Mouse (Mus musculus): Measurements from ENCODE around the gene Olfr373.
"Not testable (repeated sequence)": the region's sequence is repeated elsewhere in the genome, so short reads cannot be mapped to it uniquely, and the experiment has no call there.

The Olfr373 gene

GRCm38 (mm10) chr8:72082877-72083276 is at the start of gene Olfr373:
Gene Olfr373, plus strand, starts transcription at chr8:72083177.
- DNase-seq (ENCODE audit: low spot score) = not testable (repeated sequence)

DNA sequence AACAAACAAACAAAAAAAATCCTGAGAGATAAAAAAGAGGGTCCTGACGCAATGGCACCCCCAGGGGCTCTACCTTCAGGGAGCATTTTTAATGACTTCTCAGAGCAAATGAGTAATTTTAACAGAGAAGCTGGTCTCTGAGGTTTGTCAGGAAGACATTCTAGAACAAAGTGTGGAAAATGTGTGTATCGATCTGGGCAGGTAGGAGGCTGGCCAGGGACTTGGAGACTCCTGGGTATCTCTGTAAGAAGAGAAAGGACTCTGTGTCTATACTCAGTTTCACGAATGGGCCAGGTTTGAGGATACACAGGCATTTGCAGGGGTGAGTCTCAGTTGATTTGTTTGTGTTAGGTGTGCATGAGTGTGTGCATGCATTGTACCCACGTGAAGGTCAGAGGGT is 42.1 kb upstream of the Olfr373 start, which contains the start of gene Olfr372:
Olfr372 (plus strand) TSS at position 301 of the 400 bp plus-strand sequence.
- DNase-seq (ENCODE audit: low spot score) = not testable (repeated sequence)

DNA sequence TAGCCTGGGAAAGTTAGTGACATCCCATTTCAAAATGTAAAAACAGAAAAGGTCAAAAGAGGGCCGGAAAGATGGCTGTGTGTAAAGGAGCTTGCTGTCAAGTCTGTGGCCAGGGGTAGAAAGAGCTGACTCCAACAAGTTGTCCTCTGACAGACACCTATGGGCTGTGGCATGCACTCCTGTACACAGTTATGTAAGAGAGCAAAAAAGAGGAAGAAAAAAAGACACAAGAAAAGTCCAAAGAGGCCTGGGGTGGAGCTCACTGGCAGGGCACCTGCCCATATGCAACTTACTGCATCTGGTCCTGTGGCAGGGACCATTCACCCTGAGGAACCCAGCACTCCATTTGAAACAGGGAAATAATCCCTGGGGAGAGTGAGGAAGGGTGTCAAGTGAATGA is 40.5 kb upstream of the Olfr373 start:
- no peak for DNase-seq (ENCODE audit: low spot score)

DNA sequence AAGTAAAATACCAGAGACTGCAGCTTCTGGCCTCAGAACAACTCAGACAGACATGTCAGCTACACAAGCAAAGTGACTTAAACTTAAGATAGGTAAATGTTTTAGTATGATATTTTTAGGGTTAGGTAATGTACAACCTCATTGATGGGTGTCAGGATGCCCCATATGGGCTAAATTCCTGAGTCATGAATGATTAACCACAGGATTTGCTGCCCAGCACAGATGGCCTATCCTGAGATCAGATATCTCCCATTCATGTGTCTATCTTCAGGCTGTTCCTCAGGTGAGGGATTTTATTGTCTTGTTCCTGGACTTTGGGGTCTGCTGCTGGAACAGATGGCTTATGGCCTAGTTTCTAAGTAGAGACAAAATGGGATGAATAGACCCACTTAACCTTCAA is 28.3 kb upstream of the Olfr373 start:
- not testable (repeated sequence) for DNase-seq (ENCODE audit: low spot score)

DNA sequence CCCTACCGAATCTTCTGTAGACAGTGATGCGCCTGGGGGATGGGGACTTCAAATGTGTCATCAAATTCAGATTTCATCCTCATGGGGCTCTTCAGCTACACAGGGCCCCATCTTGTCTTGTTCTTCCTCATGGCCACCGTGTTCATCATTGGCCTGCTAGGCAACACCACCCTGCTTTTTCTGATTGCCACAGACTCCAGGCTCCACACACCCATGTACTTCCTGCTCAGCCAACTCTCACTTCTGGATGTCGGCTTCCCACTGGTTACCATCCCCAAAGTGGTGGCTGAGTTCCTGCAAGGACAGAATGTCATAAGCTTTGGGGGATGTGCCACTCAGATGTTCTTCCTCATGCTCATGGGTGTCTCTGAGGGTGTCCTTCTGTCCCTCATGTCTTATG is 25.3 kb upstream of the Olfr373 start:
- DNase-seq (ENCODE audit: low spot score) = not testable (repeated sequence)

- peak; percentile 8 for DNase-seq (ENCODE audit: low spot score)
Observed at GRCm38 (mm10) chr8:72066819-72067399, 16.1 kb upstream of the Olfr373 start.

DNA sequence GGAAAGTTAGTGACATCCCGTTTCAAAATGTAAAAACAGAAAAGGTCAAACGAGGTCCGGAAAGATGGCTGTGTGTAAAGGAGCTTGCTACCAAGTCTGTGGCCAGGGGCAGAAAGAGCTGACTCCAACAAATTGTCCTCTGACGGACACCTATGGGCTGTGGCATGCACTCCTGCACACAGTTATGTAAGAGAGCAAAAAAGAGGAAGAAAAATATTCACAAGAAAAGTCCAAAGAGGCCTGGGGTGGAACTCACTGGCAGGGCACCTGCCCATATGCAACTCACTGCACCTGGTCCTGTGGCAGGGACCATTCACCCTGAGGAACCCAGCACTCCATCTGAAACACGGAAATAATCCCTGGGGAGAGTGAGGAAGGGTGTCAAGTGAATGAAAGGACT is 1.8 kb downstream of the Olfr373 start:
- DNase-seq (ENCODE audit: low spot score) = no peak

DNA sequence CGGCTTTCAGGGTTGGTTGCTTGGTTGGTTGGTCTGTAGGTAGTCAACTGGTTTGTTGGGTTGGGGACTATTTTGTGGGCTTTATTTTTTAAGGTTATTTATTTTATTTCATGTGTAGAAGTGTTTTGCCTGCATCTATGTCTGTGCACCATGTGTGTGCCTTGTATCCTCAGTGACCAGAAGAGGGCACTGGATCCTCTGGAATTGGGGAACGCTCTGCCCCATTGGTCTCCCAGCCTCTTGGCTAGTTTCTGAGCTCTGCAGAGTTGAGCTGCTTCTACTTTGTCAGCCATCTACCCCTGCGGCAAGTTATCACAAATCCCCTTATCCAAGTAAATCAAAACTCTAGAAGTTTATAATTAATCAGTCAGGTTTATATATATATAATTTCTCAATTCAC is 4.6 kb downstream of the Olfr373 start:
- DNase-seq (ENCODE audit: low spot score) = not testable (repeated sequence)

GRCm38 (mm10) chr8:72096721-72097120 is 13.7 kb downstream of the Olfr373 start:
- DNase-seq (ENCODE audit: low spot score) = not testable (repeated sequence)

GRCm38 (mm10) chr8:72099377-72100103 is 16.6 kb downstream of the Olfr373 start:
- peak; percentile 43 for DNase-seq (ENCODE audit: low spot score)

DNA sequence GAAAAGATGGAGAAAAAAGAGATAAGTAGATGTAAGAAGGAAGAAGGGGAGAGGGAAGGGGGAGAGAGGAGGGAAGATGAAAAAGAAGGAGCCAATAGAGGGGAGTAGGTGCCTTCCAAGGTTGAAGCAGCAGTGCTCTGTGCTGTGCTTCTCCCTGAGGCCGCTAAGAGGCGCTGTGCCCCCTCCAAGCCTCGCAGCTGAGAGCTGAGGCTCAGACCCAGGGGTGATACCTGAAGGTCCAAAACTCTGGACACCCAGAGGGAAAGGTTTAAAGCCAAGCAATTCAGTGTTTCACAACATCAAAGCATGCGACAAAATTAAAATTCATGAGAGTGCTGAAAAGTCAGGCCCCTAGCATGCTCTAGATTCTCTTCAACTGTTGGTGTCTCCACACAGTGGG is 22.2 kb downstream of the Olfr373 start:
- no peak for DNase-seq (ENCODE audit: low spot score)

DNA sequence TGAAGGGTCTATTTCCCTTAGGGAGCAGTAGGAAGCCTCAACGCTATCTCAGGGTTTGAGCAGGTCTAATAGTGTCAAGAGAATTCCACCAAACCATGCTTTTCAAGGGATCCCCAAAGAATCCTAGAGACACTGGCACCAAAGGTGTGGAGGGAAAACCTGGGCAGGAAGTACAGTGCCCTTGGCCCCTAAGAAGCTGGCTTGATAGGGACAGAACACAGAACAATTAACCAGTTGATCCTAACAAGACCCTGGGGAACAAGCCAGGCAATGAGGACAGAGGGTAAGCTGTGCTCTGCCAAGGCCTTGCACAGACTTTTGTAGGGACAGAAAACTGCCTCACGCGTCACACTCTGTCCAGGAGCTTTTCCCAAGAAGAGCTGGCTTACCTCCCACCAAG is 23.8 kb downstream of the Olfr373 start, which contains the start of gene Olfr374:
Olfr374 (plus strand) TSS at position 301 of the 400 bp plus-strand sequence.
- DNase-seq (ENCODE audit: low spot score) = no peak

DNA sequence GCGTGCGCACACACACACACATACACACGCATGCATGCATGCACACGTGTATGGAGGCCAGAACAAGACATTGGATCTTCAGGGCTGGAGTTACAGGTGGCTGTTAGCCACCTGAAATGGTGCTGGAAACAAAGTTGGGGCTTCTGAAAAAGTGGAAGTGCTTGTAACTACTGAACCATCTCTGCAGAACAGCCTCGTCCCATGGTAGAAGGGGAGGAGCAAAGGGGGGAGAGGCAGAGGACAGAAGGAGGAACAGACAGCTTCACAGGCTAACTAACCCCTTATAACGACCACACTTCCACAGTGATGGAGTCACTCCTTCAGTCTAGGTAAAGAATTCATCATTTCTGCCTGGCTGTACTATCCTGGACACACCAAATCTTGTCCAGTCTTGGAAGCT is 27.9 kb downstream of the Olfr373 start:
- DNase-seq (ENCODE audit: low spot score) = no peak

DNA sequence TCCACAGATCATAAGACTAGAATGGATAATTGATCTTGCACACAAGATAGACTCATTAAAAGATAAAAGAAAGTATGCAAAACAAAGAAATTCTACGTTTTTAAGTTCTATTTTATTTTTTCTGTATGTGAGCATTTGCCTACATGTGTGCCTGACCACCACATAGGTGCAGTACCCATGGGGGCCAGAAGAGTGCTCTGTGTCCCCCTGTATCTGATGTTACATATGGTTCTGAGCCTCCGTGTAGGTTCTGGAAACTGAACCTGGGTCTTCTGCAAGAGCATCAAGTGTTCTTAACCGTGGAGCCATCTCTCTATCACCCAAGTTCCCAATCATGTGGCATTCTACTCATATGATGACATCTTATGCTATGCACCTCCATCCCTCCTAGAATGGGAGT is 29.5 kb downstream of the Olfr373 start:
- DNase-seq (ENCODE audit: low spot score) = no peak

- DNase-seq (ENCODE audit: low spot score) = no peak
Observed at GRCm38 (mm10) chr8:72115202-72115601, 32.2 kb downstream of the Olfr373 start.

DNA sequence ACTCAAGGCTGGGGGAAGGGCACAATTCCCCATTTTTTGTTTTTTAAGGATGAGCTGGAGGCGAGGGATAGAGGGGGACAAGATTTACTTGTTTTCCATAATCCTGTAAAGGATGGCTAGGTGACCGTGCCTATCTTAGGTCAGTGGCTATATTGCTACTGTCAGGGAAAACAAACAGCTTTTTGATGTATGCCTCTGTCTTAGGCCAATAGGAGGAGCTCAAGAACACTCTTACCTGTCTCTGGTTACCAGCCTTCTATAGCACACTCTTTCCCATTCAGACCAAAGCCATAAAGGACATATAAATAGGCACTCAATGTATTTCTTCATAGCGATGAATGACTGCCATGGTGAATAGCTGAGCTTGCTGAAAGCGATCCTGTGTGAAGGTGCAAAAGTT is 35.6 kb downstream of the Olfr373 start:
- DNase-seq (ENCODE audit: low spot score) = no peak

GRCm38 (mm10) chr8:72121486-72121885 is 38.5 kb downstream of the Olfr373 start:
- not testable (repeated sequence) for DNase-seq (ENCODE audit: low spot score)

DNA sequence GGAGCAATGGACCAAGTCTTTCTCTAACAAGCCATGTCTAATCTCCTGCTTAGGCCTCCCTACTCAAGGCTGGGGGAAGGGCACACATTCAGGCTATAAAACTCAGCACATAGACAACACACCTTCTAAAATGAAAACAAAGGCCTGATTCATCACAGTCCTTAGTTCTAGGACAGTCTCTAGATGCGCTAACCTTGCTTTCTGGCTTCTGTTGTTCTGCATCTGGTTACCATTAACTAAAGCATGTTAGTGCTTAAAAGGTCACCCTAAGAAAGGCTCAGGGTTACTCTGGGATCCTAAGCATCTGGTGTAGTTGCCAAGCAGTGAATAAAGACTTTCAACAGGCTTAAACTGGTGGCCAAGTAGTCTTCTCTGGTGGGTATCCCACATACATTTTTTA is 39.0 kb downstream of the Olfr373 start:
- no peak for DNase-seq (ENCODE audit: low spot score)

GRCm38 (mm10) chr8:72127834-72128233 is 44.9 kb downstream of the Olfr373 start:
- no peak for DNase-seq (ENCODE audit: low spot score)

- no peak for DNase-seq (ENCODE audit: low spot score)
Observed at GRCm38 (mm10) chr8:72131251-72131650, 48.3 kb downstream of the Olfr373 start.

DNA sequence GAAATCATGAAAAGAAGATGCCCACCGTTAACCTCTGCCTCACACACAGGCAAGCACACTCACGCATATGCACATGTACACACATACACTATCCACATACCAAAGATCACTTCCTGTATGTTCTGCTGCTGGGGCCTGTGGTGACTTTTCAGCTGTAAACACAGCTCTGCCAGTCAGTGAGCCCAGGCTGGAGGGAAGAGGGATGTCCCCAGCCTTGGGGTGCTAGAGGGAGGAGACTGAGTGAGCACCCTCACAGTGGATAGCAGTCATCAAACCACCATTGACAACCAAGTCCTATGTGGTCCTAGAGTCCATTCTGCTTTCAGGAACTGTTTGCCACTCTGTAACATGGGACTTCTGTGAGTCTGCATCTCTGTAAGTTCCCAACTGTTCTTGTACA is 48.9 kb downstream of the Olfr373 start:
- no peak for DNase-seq (ENCODE audit: low spot score)

DNA sequence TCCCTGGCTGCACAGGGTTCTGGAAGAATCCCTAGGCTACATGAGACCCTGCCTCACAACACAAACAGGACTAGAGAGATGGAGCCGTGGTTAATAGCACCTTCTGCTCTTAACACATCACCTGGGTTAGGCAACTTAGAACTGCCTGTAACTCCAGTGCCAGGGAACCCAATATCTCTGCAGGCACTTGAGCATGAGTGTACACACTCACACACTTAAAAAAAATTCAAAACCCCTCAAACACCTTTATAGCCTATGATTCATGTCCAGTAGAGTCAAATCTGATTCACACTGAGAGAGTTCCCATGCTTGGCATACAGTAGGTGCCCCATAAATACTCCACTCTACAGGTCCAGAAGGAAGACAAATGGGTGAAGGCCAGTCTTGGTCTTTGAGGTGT is 49.4 kb downstream of the Olfr373 start:
- no peak for DNase-seq (ENCODE audit: low spot score)

GRCm38 (mm10) chr8:72132891-72133290 is 49.9 kb downstream of the Olfr373 start:
- DNase-seq (ENCODE audit: low spot score) = no peak

DNA sequence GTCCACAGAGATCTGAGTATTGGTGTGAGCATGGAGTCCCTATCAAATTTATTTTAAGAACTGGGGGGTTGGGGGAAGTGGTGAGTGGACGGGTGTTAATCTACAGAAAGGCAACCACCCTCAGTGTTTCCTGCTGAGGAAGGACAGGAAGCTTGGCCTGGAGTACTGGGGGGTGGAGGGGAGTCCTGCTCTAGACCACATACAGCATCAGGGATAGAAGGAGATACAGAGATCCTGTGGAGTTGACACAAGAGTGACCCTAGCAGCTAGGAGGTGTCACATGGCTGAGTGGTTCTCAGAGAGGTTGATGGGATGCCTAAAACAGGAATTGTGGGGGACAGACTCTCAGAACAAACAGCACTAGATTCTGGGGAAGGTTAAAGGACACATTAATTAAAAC is 50.5 kb downstream of the Olfr373 start:
- no peak for DNase-seq (ENCODE audit: low spot score)

All from lung, postnatal 25 days (tissue).